Mouse (Mus musculus) liver, adult 2 months (tissue): Measurements from ENCODE around the gene Tut7.

Source experiments
- CTCF ChIP-seq: fragments of 200-500 bp; IDR thresholded peaks from 2 replicates; pipeline ENCODE4 v1.5.1; 2011; ENCODE audit warnings: low read depth, low read length, control low read depth
- POLR2A ChIP-seq: fragments of 200-500 bp; IDR thresholded peaks from 2 replicates; pipeline ENCODE4 v1.6.1; 2011; ENCODE audit warnings: low read length, control low read depth; ENCODE audit not compliant: insufficient read depth; ENCODE audit errors: extremely low read depth

DNA sequence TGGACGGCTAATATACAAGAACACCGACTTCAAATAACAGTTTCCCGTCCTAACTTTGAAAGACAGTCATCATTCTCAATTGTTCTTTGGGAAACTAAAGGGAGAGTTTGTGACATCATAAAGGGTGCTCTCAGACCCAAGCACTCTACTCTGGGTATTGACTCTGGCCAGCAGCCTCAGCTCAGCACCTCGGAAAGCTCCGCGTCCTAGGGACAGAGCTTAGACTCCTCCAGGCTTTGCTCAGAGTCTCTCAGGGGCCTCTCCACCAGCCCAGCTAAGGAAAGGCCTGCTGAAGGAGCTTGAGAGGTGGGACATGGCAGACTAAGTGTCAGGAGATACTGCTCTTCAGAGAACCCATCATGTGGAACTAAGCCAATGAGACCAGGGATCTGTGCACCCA lies 76.8 kb downstream of the Tut7 start:
- no peak for TF ChIP-seq CTCF
- no peak for TF ChIP-seq POLR2A
